Mouse (Mus musculus) right cerebral cortex, adult 2 months (tissue): Measurements from ENCODE around the gene Gnaz.

ENCODE experiments used
- DNase-seq, 2 experiments: peaks; one replicate each; pipeline ENCODE4 v3.0.0; 2021 to 2022; ENCODE audit warnings: low spot score in 2 of 2

Gnaz gene

DNA sequence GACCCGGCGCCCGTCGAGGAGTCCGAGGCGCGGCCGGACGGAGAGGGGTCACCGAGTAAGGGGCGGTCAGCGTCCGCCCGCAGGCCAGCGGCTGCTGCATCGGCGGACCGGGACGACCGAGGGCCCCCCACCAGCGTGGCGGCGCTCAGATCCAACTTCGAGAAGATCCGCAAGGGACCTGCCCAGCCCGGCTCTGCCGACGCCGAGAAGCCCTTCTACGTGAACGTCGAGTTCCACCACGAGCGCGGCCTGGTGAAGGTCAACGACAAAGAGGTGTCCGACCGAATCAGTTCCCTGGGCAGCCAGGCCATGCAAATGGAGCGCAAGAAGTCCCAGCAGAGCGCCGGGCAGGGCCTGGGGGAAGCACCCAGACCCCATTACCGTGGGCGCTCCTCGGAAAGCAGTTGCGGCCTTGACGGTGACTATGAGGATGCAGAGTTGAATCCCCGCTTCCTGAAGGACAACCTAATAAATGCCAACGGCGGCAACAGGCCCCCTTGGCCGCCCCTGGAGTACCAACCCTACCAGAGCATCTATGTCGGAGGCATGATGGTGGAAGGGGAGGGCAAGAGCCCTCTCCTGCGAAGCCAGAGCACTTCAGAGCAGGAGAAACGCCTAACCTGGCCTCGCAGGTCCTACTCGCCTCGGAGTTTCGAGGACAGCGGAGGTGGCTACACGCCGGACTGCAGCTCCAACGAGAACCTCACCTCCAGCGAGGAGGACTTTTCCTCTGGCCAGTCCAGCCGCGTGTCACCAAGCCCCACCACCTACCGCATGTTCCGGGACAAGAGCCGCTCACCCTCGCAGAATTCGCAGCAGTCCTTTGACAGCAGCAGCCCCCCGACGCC lies 94.6 kb downstream of the Gnaz start:
- DNase-seq = peak in 1 of 2 experiments; percentile 37

DNA sequence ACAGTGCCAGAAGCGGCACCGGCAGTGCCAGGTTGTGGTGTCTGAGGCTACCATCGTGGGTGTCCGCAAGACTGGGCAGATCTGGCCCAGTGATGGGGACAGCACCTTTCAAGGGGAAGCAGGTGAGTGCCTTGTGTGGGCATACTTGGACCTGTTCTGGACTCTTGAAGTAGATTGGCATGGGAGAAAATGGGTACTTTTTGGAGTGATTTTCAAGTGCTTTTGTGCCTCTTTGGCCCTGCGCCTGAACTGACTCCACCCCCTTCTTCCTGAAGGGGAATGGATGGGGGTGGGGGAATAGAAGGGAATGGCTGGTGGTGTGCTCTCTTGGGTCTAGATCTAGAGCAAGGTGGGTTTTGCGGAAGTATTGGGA lies 95.2 kb downstream of the Gnaz start:
- no peak for DNase-seq

DNA sequence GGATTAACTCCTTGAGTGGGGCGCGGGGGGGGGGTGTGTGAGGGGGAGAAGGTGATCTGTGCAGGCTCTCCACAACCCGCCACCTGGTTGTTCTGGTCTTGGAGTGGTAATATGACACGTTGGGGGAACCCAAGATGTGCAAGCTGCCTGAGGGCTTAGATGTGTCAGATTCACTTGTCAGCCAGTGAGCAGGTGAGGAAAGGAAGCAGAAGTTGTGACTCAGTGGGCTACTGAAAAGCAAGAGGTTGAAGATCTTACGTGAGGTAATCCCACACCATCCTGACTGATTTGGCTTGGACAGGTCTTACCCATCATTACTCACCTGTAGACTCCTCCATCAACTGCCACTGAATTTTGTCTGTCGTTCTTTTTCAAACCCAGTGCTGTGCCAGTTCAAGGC lies 95.6 kb downstream of the Gnaz start:
- DNase-seq = no peak

DNA sequence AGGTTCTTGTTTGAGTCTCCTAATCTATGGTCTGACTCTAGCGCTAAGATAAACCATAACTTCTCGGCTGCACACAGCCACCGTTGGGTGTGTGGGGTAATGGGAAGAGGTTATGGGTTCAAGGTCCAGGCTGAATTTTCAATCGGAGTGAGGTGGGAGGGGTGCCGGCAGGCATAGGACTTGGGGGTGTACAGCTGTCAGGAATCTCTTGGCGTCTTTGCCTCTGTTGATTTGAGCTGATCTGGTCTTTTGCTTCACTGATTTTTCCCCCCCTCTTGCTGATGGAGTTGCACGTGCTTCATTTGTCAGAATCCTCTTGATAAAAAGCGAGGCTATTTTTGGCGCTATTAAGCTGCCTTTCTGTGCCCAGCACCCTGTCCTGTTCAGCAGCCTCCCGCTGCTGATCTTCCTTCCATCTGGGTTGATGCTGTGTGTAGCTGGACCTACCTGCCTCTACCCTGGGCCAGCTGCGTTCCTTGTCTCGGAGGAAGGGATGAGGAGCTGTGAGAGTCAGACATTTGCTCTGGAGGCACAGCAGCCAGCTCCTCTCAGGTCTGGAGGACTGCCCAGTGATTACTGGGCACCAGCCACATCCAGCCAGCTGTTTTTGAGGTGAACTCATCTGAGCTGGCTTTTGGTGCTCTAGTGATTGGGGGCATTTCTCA lies 96.5 kb downstream of the Gnaz start:
- DNase-seq = peak in 1 of 2 experiments; percentile 36

DNA sequence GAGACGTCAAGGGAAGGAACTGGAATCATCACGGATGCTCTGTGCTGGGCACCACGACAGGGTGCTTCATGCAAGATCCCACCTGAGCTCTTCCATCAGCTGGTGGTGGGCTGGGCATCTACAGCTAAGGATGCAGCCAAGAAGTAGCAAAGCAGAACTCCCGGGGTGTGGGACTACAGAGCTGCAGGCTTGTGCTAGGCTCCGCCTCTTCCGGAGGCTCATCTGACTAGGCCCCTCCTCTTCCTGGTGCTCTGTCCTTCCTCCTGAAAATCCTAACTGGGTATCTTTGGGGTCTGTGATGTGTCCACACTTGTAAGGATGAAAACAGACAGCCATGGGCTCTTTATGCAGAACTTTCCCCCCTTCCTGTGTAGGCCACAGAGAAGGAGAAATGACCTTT lies 98.7 kb downstream of the Gnaz start:
- DNase-seq = no peak
